Mouse (Mus musculus) midbrain, embryonic 14.5 days (tissue): ENCODE measurements around the gene Trmt10c. TPM values are rescaled to one million over a fixed set of nuclear protein-coding genes. Genes with fewer than 3 reads are reported as not detected.
"Not testable (repeated sequence)": the region's sequence is repeated elsewhere in the genome, so short reads cannot be mapped to it uniquely, and the experiment has no call there.

ENCODE experiments used
- ATAC-seq: fragments of 200-750 bp; cut with Nextera tagmentation; 2 replicates; pipeline ENCODE4 v1.8.0; 2017; ENCODE audit warnings: moderate number of reproducible peaks, moderate library complexity; ENCODE audit not compliant: low FRiP score, low TSS enrichment
- DNase-seq: peaks from one replicate; pipeline ENCODE4 v3.0.0-alpha.2; 2015
- H3K27ac ChIP-seq: fragments of 300-500 bp; sonication (generic); replicated peaks from 2 replicates; pipeline ENCODE4 v1.5.1; 2014; ENCODE audit warnings: mild to moderate bottlenecking, low read depth, low read length, moderate library complexity
- H3K27me3 ChIP-seq: fragments of 300-500 bp; sonication (generic); 2 replicates; pipeline ENCODE4 v1.6.1; 2014; ENCODE audit warnings: low read length, control low read depth, mixed read lengths; ENCODE audit not compliant: control insufficient read depth, insufficient read depth
- H3K36me3 ChIP-seq: fragments of 300-500 bp; sonication (generic); 2 replicates; pipeline ENCODE4 v1.6.1; 2014; ENCODE audit warnings: low read length, control low read depth; ENCODE audit not compliant: control insufficient read depth, insufficient read depth
- H3K4me1 ChIP-seq: fragments of 300-500 bp; sonication (generic); 2 replicates; pipeline ENCODE4 v1.6.1; 2014; ENCODE audit warnings: mild to moderate bottlenecking, antibody characterized with exemption, low read length, control low read depth; ENCODE audit not compliant: control insufficient read depth, insufficient read depth
- H3K4me2 ChIP-seq: fragments of 300-500 bp; sonication (generic); 2 replicates; pipeline ENCODE4 v1.6.1; 2014; ENCODE audit warnings: mild to moderate bottlenecking, low read length, moderate library complexity
- H3K4me3 ChIP-seq: fragments of 300-500 bp; sonication (generic); replicated peaks from 2 replicates; pipeline ENCODE4 v1.5.1; 2014; ENCODE audit warnings: low read depth, low read length
- H3K9ac ChIP-seq: fragments of 300-500 bp; sonication (generic); replicated peaks from 2 replicates; pipeline ENCODE4 v1.6.1; 2014; ENCODE audit warnings: mild to moderate bottlenecking, low read length, moderate library complexity
- H3K9me3 ChIP-seq: fragments of 300-500 bp; sonication (generic); 2 replicates; pipeline ENCODE4 v1.6.1; 2016; ENCODE audit warnings: low read length, control low read depth, mixed read lengths; ENCODE audit not compliant: control insufficient read depth
- WGBS: fragments of 180-500 bp; shearing (Covaris S2); extraction: QIAGEN DNeasy Blood & Tissue Kit; methylation state at CpG from one replicate; pipeline ENCODE4 v1.1.7; 2014; 5-methylcytosine and 5-hydroxymethylcytosine counted together
- polyA plus RNA-seq: library from polyadenylated mRNA; unstranded; fragments of >200 nt; fragmentation: Nextera tagmentation; extraction: Ambion mirVana; gene quantifications from 2 replicates; pipeline ENCODE4 v1.2.1, GENCODE M21; 2014

Trmt10c gene
- polyA plus RNA-seq, 1 experiment from 2014 or later: 23.8 TPM

DNA sequence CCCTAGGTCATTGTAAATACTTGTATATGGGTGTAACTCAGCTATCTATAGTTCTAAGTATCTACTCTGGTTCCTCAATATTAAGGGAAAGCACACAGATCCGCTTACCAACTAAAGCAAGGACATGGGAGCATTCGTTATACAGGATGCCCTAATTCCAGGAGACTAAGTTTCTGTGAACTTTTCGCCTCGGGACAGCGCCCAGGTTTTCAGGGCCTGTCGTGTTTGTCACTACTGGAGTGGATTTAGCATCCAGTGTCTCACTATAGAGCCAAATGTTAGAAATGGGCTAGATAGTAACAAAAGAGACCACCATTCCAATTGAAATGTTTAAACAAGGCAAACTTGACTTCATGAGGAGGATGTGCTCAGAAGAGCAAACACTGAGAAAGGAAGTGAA, 35.5 kb upstream of the Trmt10c start:
- not testable (repeated sequence) for H3K4me1 ChIP-seq, H3K9ac ChIP-seq, H3K9me3 ChIP-seq, ATAC-seq, DNase-seq, H3K4me2 ChIP-seq, H3K27me3 ChIP-seq, H3K4me3 ChIP-seq, H3K27ac ChIP-seq, H3K36me3 ChIP-seq
- 90% methylated on average over 6 of the region's 6 CpGs for WGBS

DNA sequence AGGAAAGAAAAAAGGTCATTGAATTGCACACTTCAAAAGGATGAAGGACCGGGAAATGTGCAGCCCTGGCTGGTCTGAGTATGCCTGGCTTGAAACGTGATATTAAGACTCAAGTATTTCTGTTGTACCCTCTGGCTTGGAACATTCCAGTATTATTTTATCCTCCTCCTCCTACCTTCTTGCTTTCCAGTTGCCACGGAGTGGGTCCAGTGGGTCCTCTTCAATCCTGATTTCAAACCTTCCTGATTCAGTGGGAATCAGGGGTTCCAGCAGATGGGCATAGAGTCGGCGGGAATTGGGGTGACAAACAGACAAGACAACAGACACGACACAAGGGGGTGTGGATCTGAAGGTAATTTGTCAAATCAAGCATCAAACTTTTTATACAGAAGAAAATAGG, 34.9 kb upstream of the Trmt10c start:
- ATAC-seq (no peak), DNase-seq (no peak)
- no peaks in the 10 kb centered on the region for H3K36me3 ChIP-seq
- no peaks in the 10 kb centered on the region for H3K9me3 ChIP-seq
- H3K4me3 ChIP-seq: no peak overlapping the region
- H3K4me1 ChIP-seq: 0 out of 2 replicates have a peak, but pooled peaks cover 8% of the 10 kb centered on the region
- no peak overlapping the region for H3K4me2 ChIP-seq
- no peak overlapping the region for H3K9ac ChIP-seq
- no peaks in the 10 kb centered on the region for H3K27me3 ChIP-seq
- 80% methylated on average over 6 of the region's 6 CpGs for WGBS
- H3K27ac ChIP-seq: no peak overlapping the region

- no peak overlapping the region for H3K4me2 ChIP-seq
- no peaks in the 10 kb centered on the region for H3K36me3 ChIP-seq
- no peak overlapping the region for H3K27ac ChIP-seq
- 45% methylated on average over 5 of the region's 5 CpGs for WGBS
- H3K4me1 ChIP-seq: 0 out of 2 replicates have a peak, but pooled peaks cover 3% of the 10 kb centered on the region
- DNase-seq (no peak), ATAC-seq (no peak)
- H3K27me3 ChIP-seq: no peaks in the 10 kb centered on the region
- H3K4me3 ChIP-seq: no peak overlapping the region
- no peak overlapping the region for H3K9ac ChIP-seq
- no peaks in the 10 kb centered on the region for H3K9me3 ChIP-seq
These were observed 34.0 kb upstream of the Trmt10c start for GRCm38 (mm10) chr16:56071317-56072232.

DNA sequence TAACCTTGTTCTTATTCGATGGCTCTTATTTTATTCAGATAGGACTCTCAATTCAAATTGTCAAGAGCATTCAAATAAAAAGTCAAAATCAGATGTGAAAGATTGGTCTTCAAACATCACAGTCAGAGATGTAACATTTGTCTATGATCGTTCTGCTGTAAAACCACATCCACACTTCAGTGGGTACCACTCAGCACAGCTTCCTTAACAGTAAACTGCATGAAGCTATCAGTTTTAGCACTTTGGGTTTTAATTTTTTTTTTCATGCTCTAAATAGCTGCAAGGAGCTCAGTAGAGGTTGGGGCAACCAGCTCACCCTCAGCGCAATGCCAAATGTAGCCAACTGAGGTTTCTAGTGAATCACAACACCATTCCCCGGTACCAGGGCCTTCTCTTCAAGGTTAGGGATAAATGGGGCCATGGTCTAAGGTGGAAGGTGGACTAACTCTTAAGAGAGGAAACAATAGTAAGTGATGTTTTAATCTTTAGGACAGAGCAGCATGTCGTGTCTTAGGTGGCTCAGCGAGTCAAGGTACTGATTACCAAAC, 31.0 kb upstream of the Trmt10c start:
- Histone ChIP-seq H3K4me2 (no peak overlapping the region), H3K4me1 (no peaks in the 10 kb centered on the region), H3K9ac (no peak overlapping the region), H3K36me3 (no peaks in the 10 kb centered on the region), H3K9me3 (no peaks in the 10 kb centered on the region), H3K27me3 (no peaks in the 10 kb centered on the region), H3K4me3 (no peak overlapping the region), H3K27ac (no peak overlapping the region)
- no peak for ATAC-seq
- WGBS: 92% methylated on average over 6 of the region's 6 CpGs
- DNase-seq: no peak

- no peak overlapping the region for H3K9ac ChIP-seq
- H3K4me2 ChIP-seq: no peak overlapping the region
- H3K9me3 ChIP-seq: no peaks in the 10 kb centered on the region
- no peak overlapping the region for H3K27ac ChIP-seq
- no peak overlapping the region for H3K4me3 ChIP-seq
- no peak for ATAC-seq
- DNase-seq: no peak
- H3K27me3 ChIP-seq: no peaks in the 10 kb centered on the region; the same call in 1 of the 2 replicates
- H3K4me1 ChIP-seq: no peaks in the 10 kb centered on the region
- 34% methylated on average over 8 of the region's 8 CpGs for WGBS
- H3K36me3 ChIP-seq: no peaks in the 10 kb centered on the region
These were observed 28.5 kb upstream of the Trmt10c start for GRCm38 (mm10) chr16:56066113-56066512.

DNA sequence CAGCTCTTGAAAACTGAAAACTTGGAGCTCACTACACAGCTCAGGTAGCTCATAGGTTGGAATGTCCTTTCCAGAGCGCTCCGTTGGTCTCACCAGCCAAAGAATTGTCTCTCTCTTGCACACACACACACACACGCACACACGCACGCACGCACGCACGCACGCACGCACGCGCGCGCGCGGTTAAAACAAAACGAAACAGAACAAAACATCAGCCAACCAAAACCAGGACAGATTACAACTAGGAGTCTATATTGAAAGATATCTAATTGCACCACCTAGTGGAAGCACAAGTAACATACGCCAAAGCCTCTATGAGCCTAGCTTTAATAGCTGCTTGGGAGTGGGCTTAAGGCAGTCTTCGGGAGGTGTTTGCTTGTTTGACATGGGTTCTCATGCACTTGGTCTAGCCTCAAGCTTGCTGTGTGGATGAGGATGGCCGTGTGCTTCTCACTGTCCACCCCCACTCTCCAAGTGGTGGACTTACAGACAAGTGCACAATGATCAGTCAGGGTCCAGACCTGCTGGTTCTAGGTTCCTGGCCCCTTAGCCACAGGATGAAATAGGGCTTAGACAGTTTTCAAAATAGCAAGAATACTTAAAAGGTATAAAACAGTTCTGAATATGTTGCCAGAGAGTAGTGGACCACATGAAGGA, 26.8 kb upstream of the Trmt10c start:
- DNase-seq (peak; percentile 94), ATAC-seq (peak; percentile 90)
- H3K9me3 ChIP-seq: no peaks in the 10 kb centered on the region
- H3K4me2 ChIP-seq: peak overlapping the region; percentile 60
- H3K36me3 ChIP-seq: no peaks in the 10 kb centered on the region
- H3K27ac ChIP-seq: peak overlapping the region; percentile 53; the same call in 1 of the 2 replicates
- no peaks in the 10 kb centered on the region for H3K4me1 ChIP-seq
- H3K4me3 ChIP-seq: peak overlapping the region; percentile 25
- no peak overlapping the region for H3K9ac ChIP-seq
- H3K27me3 ChIP-seq: no peaks in the 10 kb centered on the region; the same call in 1 of the 2 replicates
- WGBS: 4% methylated on average over 20 of the region's 20 CpGs

GRCm38 (mm10) chr16:56062981-56063380, 25.4 kb upstream of the Trmt10c start:
- H3K4me2 ChIP-seq: no peak overlapping the region
- H3K27me3 ChIP-seq: no peaks in the 10 kb centered on the region; the same call in 1 of the 2 replicates
- no peaks in the 10 kb centered on the region for H3K4me1 ChIP-seq
- DNase-seq: no peak
- no peak for ATAC-seq
- no peak overlapping the region for H3K9ac ChIP-seq
- 36% methylated on average over 11 of the region's 11 CpGs for WGBS
- no peak overlapping the region for H3K4me3 ChIP-seq
- no peak overlapping the region for H3K27ac ChIP-seq
- H3K9me3 ChIP-seq: no peaks in the 10 kb centered on the region
- no peaks in the 10 kb centered on the region for H3K36me3 ChIP-seq

DNA sequence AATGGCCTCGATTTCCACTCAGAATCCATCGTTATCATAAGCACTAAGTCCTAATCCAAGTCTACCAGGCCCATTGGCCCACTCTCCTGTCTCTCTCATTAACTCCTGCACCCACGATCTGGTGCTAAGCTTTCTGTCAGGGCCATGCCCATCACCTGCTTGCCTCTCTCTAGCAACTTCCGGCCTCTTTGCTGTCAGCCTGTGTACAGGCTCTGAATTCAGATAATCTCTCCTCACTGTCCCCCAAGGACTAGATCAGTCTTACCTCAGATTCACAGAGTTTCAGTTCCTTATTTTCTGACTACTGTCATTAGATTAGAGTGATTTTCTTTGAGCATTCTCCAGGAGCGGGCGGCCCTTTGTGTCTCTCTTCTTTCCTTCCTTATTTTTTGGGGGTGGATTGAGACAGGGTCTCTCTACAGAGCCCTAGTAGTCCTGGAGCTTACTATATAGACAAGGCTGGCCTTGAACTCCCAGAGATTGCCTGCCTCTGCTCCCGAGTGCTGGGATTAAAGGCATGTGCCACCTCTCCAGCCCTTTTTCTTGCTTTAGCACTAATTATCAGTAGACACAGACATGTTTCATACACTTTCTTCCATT, 24.5 kb upstream of the Trmt10c start:
- Histone ChIP-seq H3K36me3 (no peaks in the 10 kb centered on the region), H3K4me2 (no peak overlapping the region), H3K27ac (no peak overlapping the region), H3K4me1 (no peaks in the 10 kb centered on the region), H3K9me3 (no peaks in the 10 kb centered on the region), H3K4me3 (no peak overlapping the region), H3K9ac (no peak overlapping the region), H3K27me3 (no peaks in the 10 kb centered on the region; the same call in 1 of the 2 replicates)
- 83% methylated on average over 7 of the region's 7 CpGs for WGBS
- no peak for ATAC-seq
- no peak for DNase-seq
